Mouse (Mus musculus): ENCODE data around the gene Rpl41.
"Not testable (repeated sequence)": the region's sequence is repeated elsewhere in the genome, so short reads cannot be mapped to it uniquely, and the experiment has no call there.

Rpl41 gene

GRCm38 (mm10) chr10:128524732-128525662 lies 24.1 kb downstream of the Rpl41 start:
- DNase-seq (ENCODE audit: low spot score in 2 of 2) = peak in 1 of 2 experiments; percentile 15

- DNase-seq (ENCODE audit: low spot score in 2 of 2) = no peak
Observed at GRCm38 (mm10) chr10:128524111-128524731, 24.9 kb downstream of the Rpl41 start.

GRCm38 (mm10) chr10:128522351-128522750 lies 26.8 kb downstream of the Rpl41 start:
- DNase-seq (ENCODE audit: low spot score in 2 of 2) = no peak

- no peak for DNase-seq (ENCODE audit: low spot score in 2 of 2)
Observed at GRCm38 (mm10) chr10:128520591-128520990, 28.5 kb downstream of the Rpl41 start.

GRCm38 (mm10) chr10:128518833-128519232 lies 30.3 kb downstream of the Rpl41 start:
- peak in 1 of 2 experiments; percentile 36 for DNase-seq (ENCODE audit: low spot score in 2 of 2)

- DNase-seq (ENCODE audit: low spot score in 2 of 2) = no peak
Observed at GRCm38 (mm10) chr10:128516677-128517076, 32.4 kb downstream of the Rpl41 start.

GRCm38 (mm10) chr10:128516029-128516428 lies 33.1 kb downstream of the Rpl41 start:
- DNase-seq (ENCODE audit: low spot score in 2 of 2) = no peak

- DNase-seq (ENCODE audit: low spot score in 2 of 2) = no peak
Observed at GRCm38 (mm10) chr10:128515044-128515443, 34.1 kb downstream of the Rpl41 start.

GRCm38 (mm10) chr10:128511761-128512160 lies 37.3 kb downstream of the Rpl41 start:
- no peak for DNase-seq (ENCODE audit: low spot score in 2 of 2)

GRCm38 (mm10) chr10:128511189-128511588 lies 37.9 kb downstream of the Rpl41 start:
- DNase-seq (ENCODE audit: low spot score in 2 of 2) = no peak

- no peak for DNase-seq (ENCODE audit: low spot score in 2 of 2)
Observed at GRCm38 (mm10) chr10:128510301-128510700, 38.8 kb downstream of the Rpl41 start.

GRCm38 (mm10) chr10:128509831-128510230 lies 39.3 kb downstream of the Rpl41 start:
- DNase-seq (ENCODE audit: low spot score in 2 of 2) = no peak

GRCm38 (mm10) chr10:128509203-128509602 lies 39.9 kb downstream of the Rpl41 start:
- DNase-seq (ENCODE audit: low spot score in 2 of 2) = no peak

GRCm38 (mm10) chr10:128508260-128508659 lies 40.8 kb downstream of the Rpl41 start:
- no peak for DNase-seq (ENCODE audit: low spot score in 2 of 2)

- DNase-seq (ENCODE audit: low spot score in 2 of 2) = no peak
Observed at GRCm38 (mm10) chr10:128505974-128506373, 43.1 kb downstream of the Rpl41 start.

- DNase-seq (ENCODE audit: low spot score in 2 of 2) = not testable (repeated sequence)
Observed at GRCm38 (mm10) chr10:128505371-128505667, 43.8 kb downstream of the Rpl41 start.

- DNase-seq (ENCODE audit: low spot score in 2 of 2) = no peak
Observed at GRCm38 (mm10) chr10:128504641-128505370, 44.3 kb downstream of the Rpl41 start.

GRCm38 (mm10) chr10:128504012-128504411 lies 45.1 kb downstream of the Rpl41 start:
- no peak for DNase-seq (ENCODE audit: low spot score in 2 of 2)

GRCm38 (mm10) chr10:128503532-128503931 lies 45.6 kb downstream of the Rpl41 start:
- DNase-seq (ENCODE audit: low spot score in 2 of 2) = no peak

GRCm38 (mm10) chr10:128502341-128502740 lies 46.8 kb downstream of the Rpl41 start:
- DNase-seq (ENCODE audit: low spot score in 2 of 2) = no peak

GRCm38 (mm10) chr10:128499116-128499671 lies 49.9 kb downstream of the Rpl41 start:
- DNase-seq (ENCODE audit: low spot score in 2 of 2) = peak in 1 of 2 experiments; percentile 37

GRCm38 (mm10) chr10:128498590-128498989 lies 50.5 kb downstream of the Rpl41 start, which contains the start of gene Myl6b:
Myl6b (minus strand) TSS chr10:128498685.
- DNase-seq (ENCODE audit: low spot score in 2 of 2) = peak; percentile 95 to 96

All from right cerebral cortex, postnatal 36 days (tissue).